Mouse (Mus musculus): ENCODE results near the gene Taar8c.

- TF ChIP-seq CTCF (conservative IDR thresholded peaks at IDR 0.05; ENCODE audit: low read length) (peak; percentile 16; the same call in 1 of the 2 replicates), NANOG (IDR thresholded peaks at IDR 0.05; ENCODE audit: borderline replicate concordance, low read length) (no peak)
Observed at GRCm38 (mm10) chr10:24080166-24080565, 21.5 kb downstream of the Taar8c start.
